Mouse (Mus musculus) G1E (cell line): ENCODE measurements around the gene Arhgap10.

Experiments
- CTCF ChIP-seq: IDR thresholded peaks from 2 replicates; pipeline ENCODE4 v1.5.1; 2012; ENCODE audit warnings: low read depth, low read length, inconsistent platforms, mixed read lengths
- GATA1 ChIP-seq: IDR thresholded peaks from 2 replicates; pipeline ENCODE4 v1.6.1; 2012; ENCODE audit warnings: borderline replicate concordance, low read length, inconsistent platforms, mixed read lengths
- GATA2 ChIP-seq: IDR thresholded peaks from 2 replicates; pipeline ENCODE4 v1.6.1; 2012; ENCODE audit warnings: low read depth, low read length, inconsistent platforms, borderline replicate concordance
- POLR2AphosphoS5 ChIP-seq: IDR thresholded peaks from 2 replicates; pipeline ENCODE4 v1.6.1; 2012; ENCODE audit warnings: low read depth, low read length, inconsistent platforms; ENCODE audit not compliant: insufficient replicate concordance
- TAL1 ChIP-seq: conservative IDR thresholded peaks from 2 replicates; pipeline ENCODE4 v1.6.1; 2012; ENCODE audit warnings: low read depth, low read length, inconsistent platforms, mixed read lengths

GRCm38 (mm10) chr8:77484817-77485216, 32.9 kb downstream of the Arhgap10 start:
- TF ChIP-seq GATA1 = no peak
- TF ChIP-seq CTCF = no peak
- TF ChIP-seq TAL1 = no peak
- TF ChIP-seq POLR2AphosphoS5 = no peak
- no peak for TF ChIP-seq GATA2
